Comparison of ENCODE assay signal across 9 mouse cellular contexts in the genomic region with DNA sequence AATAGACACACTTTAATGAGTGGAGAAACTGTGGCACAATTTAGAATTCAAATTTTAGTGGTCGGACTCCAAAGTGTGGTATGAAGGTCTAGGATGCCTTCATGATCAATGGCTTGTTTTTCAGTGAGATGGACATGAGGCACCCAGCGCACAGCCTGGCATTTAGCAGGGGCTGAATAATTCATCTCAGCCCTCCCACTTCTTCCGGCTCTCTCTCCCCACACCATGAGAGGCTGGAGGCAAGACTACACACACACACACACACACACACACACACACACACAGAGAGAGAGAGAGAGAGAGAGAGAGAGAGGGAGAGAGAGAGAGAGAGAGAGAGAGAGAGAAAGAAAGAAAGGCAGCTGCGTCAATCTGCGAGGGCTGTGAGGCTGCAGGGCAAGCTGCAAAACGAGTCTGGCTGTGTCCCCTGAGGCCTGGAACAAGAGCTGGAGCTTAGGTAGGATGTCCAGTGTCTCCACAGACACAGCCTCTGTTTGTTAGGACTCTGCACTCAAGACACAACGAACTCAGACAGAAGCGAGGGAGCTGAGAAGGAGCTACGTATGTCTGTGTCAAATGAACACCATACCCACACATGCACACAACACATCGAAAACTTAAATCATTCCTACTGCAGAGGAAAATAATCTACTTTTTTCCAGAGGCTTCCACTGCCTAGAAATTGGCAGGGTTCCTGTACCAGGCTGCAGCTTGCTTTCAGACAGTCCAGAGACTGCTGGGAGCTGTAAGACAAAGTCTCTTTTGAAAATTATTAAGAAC.
DNase-seq lines count a peak whose midpoint lies in the region; ATAC-seq lines count a peak whose summit lies in the region.
"Had no signal": no experiment of that assay in that cellular context is flagged by ENCODE, and none has a peak within 500 bp of the region (broad histone marks: within the 10 kb centered on the region; RNA-seq: fewer than 3 reads in every experiment).

No protein-coding gene starts in this region.

- 0 out of 2 replicates have a peak, but pooled peaks cover 2% of the 10 kb centered on the region for H3K36me3 ChIP-seq in lung, embryonic 15.5 days
- H3K36me3 ChIP-seq in stomach, embryonic 14.5 days (ENCODE audit: control insufficient read depth, insufficient read depth, low read length): no peaks in the 10 kb centered on the region

- H3K4me2 ChIP-seq in lung, embryonic 15.5 days: no peak overlapping the region
- no peak overlapping the region for H3K4me2 ChIP-seq in stomach, embryonic 14.5 days (replicated peaks; ENCODE audit: low read depth, low read length)

- H3K4me1 ChIP-seq in lung, embryonic 15.5 days: peaks cover 39% of the 10 kb centered on the region
- H3K4me1 ChIP-seq in stomach, embryonic 14.5 days (ENCODE audit: control insufficient read depth, insufficient read depth, low read length): no peaks in the 10 kb centered on the region

- H3K4me3 ChIP-seq in lung, embryonic 15.5 days: no peak overlapping the region
- H3K4me3 ChIP-seq in stomach, embryonic 14.5 days (ENCODE audit: low read depth, low read length): no peak overlapping the region
- H3K4me3 ChIP-seq: megakaryocyte, embryonic 14.5 days had no signal

- DNase-seq in embryo, embryonic 10 days (ENCODE audit: low spot score): peak; percentile 44
- no peak for DNase-seq in embryo, embryonic 9.5 days (ENCODE audit: extremely low spot score)
- no peak for DNase-seq in lung, postnatal 25 days (ENCODE audit: low spot score)
- peak; percentile 24 to 37 for DNase-seq in layer of hippocampus, postnatal 14 days (ENCODE audit: low spot score in 2 of 2)
- DNase-seq in cerebellum, adult 9-10 months: no peak
- DNase-seq in right cerebral cortex, postnatal 36 days (ENCODE audit: low spot score in 2 of 2): no peak

- peak overlapping the region; percentile 71 for H3K27ac ChIP-seq in lung, embryonic 15.5 days
- H3K27ac ChIP-seq in stomach, embryonic 14.5 days (ENCODE audit: low read length): peak overlapping the region; percentile 64; the same call in 1 of the 2 replicates

- H3K9ac ChIP-seq in lung, embryonic 15.5 days: no peak overlapping the region
- H3K9ac ChIP-seq in stomach, embryonic 14.5 days (replicated peaks; ENCODE audit: low read depth, low read length): no peak overlapping the region

- 40% methylated on average over 10 of the region's 10 CpGs for WGBS in lung, embryonic 15.5 days
- WGBS in stomach, embryonic 14.5 days: 48% methylated on average over 10 of the region's 10 CpGs

- ATAC-seq in lung, embryonic 15.5 days (ENCODE audit: borderline replicate concordance, extremely low read depth, low FRiP score, low TSS enrichment): peak; percentile 46; the same call in 1 of the 2 replicates
- ATAC-seq in stomach, embryonic 14.5 days (ENCODE audit: insufficient number of reproducible peaks, insufficient read depth, low FRiP score, low read depth): no peak

- no peaks in the 10 kb centered on the region for H3K9me3 ChIP-seq in lung, embryonic 15.5 days
- no peaks in the 10 kb centered on the region for H3K9me3 ChIP-seq in stomach, embryonic 14.5 days (ENCODE audit: control insufficient read depth, low read depth, low read length)
- H3K9me3 ChIP-seq: megakaryocyte, embryonic 14.5 days had no signal

- H3K27me3 ChIP-seq in lung, embryonic 15.5 days: no peaks in the 10 kb centered on the region
- H3K27me3 ChIP-seq in stomach, embryonic 14.5 days (ENCODE audit: control insufficient read depth, insufficient read depth, low read length): no peaks in the 10 kb centered on the region
- H3K27me3 ChIP-seq: megakaryocyte, embryonic 14.5 days had no signal

Comparison
In these comparisons a context has a peak if more than half of its experiments do, and no peak if none do; other contexts are left out.
1. DNase-seq: peak in embryo, embryonic 10 days (single experiment) and layer of hippocampus, postnatal 14 days (2 of 2); none in embryo, embryonic 9.5 days (single experiment), lung, postnatal 25 days (single experiment), cerebellum, adult 9-10 months (single experiment) and right cerebral cortex, postnatal 36 days (0 of 2).